Mouse (Mus musculus): ENCODE data around the gene Man1c1. TPM values are rescaled to one million over a fixed set of nuclear protein-coding genes. Genes with fewer than 3 reads are reported as not detected.
A peak's percentile ranks its signal among the peaks of the same experiment; 100 is the strongest.

The Man1c1 gene
- polyA plus RNA-seq, 1 experiment from 2014 or later = 4.1 TPM

- no peaks in the 10 kb centered on the region for H3K36me3 ChIP-seq
- H3K9me3 ChIP-seq = no peaks in the 10 kb centered on the region
- H3K27ac ChIP-seq = no peak overlapping the region
- 77% methylated on average over 5 of the region's 5 CpGs for WGBS
- peaks cover 54% of the 10 kb centered on the region for H3K4me1 ChIP-seq (replicated peaks)
- no peaks in the 10 kb centered on the region; the same call in 1 of the 2 replicates for H3K27me3 ChIP-seq (ENCODE audit: insufficient read depth, poor library complexity, severe bottlenecking)
- H3K4me3 ChIP-seq = no peak overlapping the region
- DNase-seq (ENCODE audit: low spot score) = no peak
Observed at GRCm38 (mm10) chr4:134638111-134638550, 66.0 kb downstream of the Man1c1 start.

- WGBS = 50% methylated on average over 8 of the region's 8 CpGs
- DNase-seq (ENCODE audit: low spot score) = no peak
- H3K27ac ChIP-seq = peak overlapping the region; percentile 45
- H3K36me3 ChIP-seq = no peaks in the 10 kb centered on the region
- H3K9me3 ChIP-seq = no peaks in the 10 kb centered on the region
- peaks cover 63% of the 10 kb centered on the region for H3K4me1 ChIP-seq (replicated peaks)
- no peaks in the 10 kb centered on the region; the same call in 1 of the 2 replicates for H3K27me3 ChIP-seq (ENCODE audit: insufficient read depth, poor library complexity, severe bottlenecking)
- no peak overlapping the region for H3K4me3 ChIP-seq
Observed at GRCm38 (mm10) chr4:134636406-134636805, 67.7 kb downstream of the Man1c1 start.

- no peaks in the 10 kb centered on the region; the same call in 1 of the 2 replicates for H3K27me3 ChIP-seq (ENCODE audit: insufficient read depth, poor library complexity, severe bottlenecking)
- peak; percentile 34 for DNase-seq (ENCODE audit: low spot score)
- H3K27ac ChIP-seq = peak overlapping the region; percentile 37
- H3K4me1 ChIP-seq (replicated peaks) = peaks cover 64% of the 10 kb centered on the region
- no peak overlapping the region for H3K4me3 ChIP-seq
- no peaks in the 10 kb centered on the region for H3K36me3 ChIP-seq
- 73% methylated on average over 13 of the region's 13 CpGs for WGBS
- no peaks in the 10 kb centered on the region for H3K9me3 ChIP-seq
Observed at GRCm38 (mm10) chr4:134634001-134634400, 70.1 kb downstream of the Man1c1 start.

GRCm38 (mm10) chr4:134632131-134632711 lies 71.9 kb downstream of the Man1c1 start:
- Histone ChIP-seq H3K27me3 (ENCODE audit: insufficient read depth, poor library complexity, severe bottlenecking) (peaks cover under 1% of the 10 kb centered on the region; the same call in 1 of the 2 replicates), H3K4me3 (no peak overlapping the region), H3K36me3 (no peaks in the 10 kb centered on the region), H3K27ac (peak overlapping the region; percentile 85), H3K4me1 (replicated peaks) (peaks cover 74% of the 10 kb centered on the region), H3K9me3 (no peaks in the 10 kb centered on the region)
- DNase-seq (ENCODE audit: low spot score) = peak; percentile 50
- WGBS = 25% methylated on average over 13 of the region's 13 CpGs

GRCm38 (mm10) chr4:134631471-134632130 lies 72.5 kb downstream of the Man1c1 start:
- H3K4me3 ChIP-seq = no peak overlapping the region
- 35% methylated on average over 14 of the region's 14 CpGs for WGBS
- H3K4me1 ChIP-seq (replicated peaks) = peaks cover 68% of the 10 kb centered on the region
- peak overlapping the region; percentile 85 for H3K27ac ChIP-seq
- peaks cover 5% of the 10 kb centered on the region; the same call in 1 of the 2 replicates for H3K27me3 ChIP-seq (ENCODE audit: insufficient read depth, poor library complexity, severe bottlenecking)
- DNase-seq (ENCODE audit: low spot score) = peak; percentile 47
- no peaks in the 10 kb centered on the region for H3K36me3 ChIP-seq
- H3K9me3 ChIP-seq = no peaks in the 10 kb centered on the region

- 78% methylated on average over 10 of the region's 10 CpGs for WGBS
- DNase-seq (ENCODE audit: low spot score) = no peak
- H3K4me3 ChIP-seq = no peak overlapping the region
- no peaks in the 10 kb centered on the region for H3K9me3 ChIP-seq
- peak overlapping the region; percentile 69 for H3K27ac ChIP-seq
- no peaks in the 10 kb centered on the region for H3K36me3 ChIP-seq
- H3K27me3 ChIP-seq (ENCODE audit: insufficient read depth, poor library complexity, severe bottlenecking) = peaks cover 5% of the 10 kb centered on the region; the same call in 1 of the 2 replicates
- peaks cover 50% of the 10 kb centered on the region for H3K4me1 ChIP-seq (replicated peaks)
Observed at GRCm38 (mm10) chr4:134628575-134629384, 75.3 kb downstream of the Man1c1 start.

- H3K9me3 ChIP-seq = no peaks in the 10 kb centered on the region
- no peak for DNase-seq (ENCODE audit: low spot score)
- peaks cover 43% of the 10 kb centered on the region for H3K4me1 ChIP-seq (replicated peaks)
- no peak overlapping the region for H3K4me3 ChIP-seq
- 84% methylated on average over 7 of the region's 7 CpGs for WGBS
- H3K36me3 ChIP-seq = no peaks in the 10 kb centered on the region
- H3K27ac ChIP-seq = 0 out of 2 replicates have a peak overlapping the region, but pooled peaks have one; percentile 40
- H3K27me3 ChIP-seq (ENCODE audit: insufficient read depth, poor library complexity, severe bottlenecking) = 0 out of 2 replicates have a peak, but pooled peaks cover 5% of the 10 kb centered on the region
Observed at GRCm38 (mm10) chr4:134628058-134628457, 76.0 kb downstream of the Man1c1 start.

- Histone ChIP-seq H3K9me3 (no peaks in the 10 kb centered on the region), H3K27ac (no peak overlapping the region), H3K27me3 (ENCODE audit: insufficient read depth, poor library complexity, severe bottlenecking) (0 out of 2 replicates have a peak, but pooled peaks cover 5% of the 10 kb centered on the region), H3K4me3 (no peak overlapping the region), H3K36me3 (no peaks in the 10 kb centered on the region), H3K4me1 (replicated peaks) (peaks cover 31% of the 10 kb centered on the region)
- no peak for DNase-seq (ENCODE audit: low spot score)
- WGBS = 77% methylated on average over 2 of the region's 2 CpGs
Observed at GRCm38 (mm10) chr4:134626883-134627282, 77.2 kb downstream of the Man1c1 start.

- no peak overlapping the region for H3K4me3 ChIP-seq
- H3K4me1 ChIP-seq (replicated peaks) = peaks cover 26% of the 10 kb centered on the region
- no peaks in the 10 kb centered on the region for H3K36me3 ChIP-seq
- DNase-seq (ENCODE audit: low spot score) = no peak
- WGBS = 80% methylated on average over 4 of the region's 4 CpGs
- H3K9me3 ChIP-seq = no peaks in the 10 kb centered on the region
- no peak overlapping the region for H3K27ac ChIP-seq
- H3K27me3 ChIP-seq (ENCODE audit: insufficient read depth, poor library complexity, severe bottlenecking) = 0 out of 2 replicates have a peak, but pooled peaks cover 8% of the 10 kb centered on the region
Observed at GRCm38 (mm10) chr4:134626350-134626749, 77.7 kb downstream of the Man1c1 start.

- no peak for DNase-seq (ENCODE audit: low spot score)
- Histone ChIP-seq H3K9me3 (no peaks in the 10 kb centered on the region), H3K4me3 (no peak overlapping the region), H3K27me3 (ENCODE audit: insufficient read depth, poor library complexity, severe bottlenecking) (0 out of 2 replicates have a peak, but pooled peaks cover 11% of the 10 kb centered on the region), H3K36me3 (no peaks in the 10 kb centered on the region), H3K4me1 (replicated peaks) (peaks cover 30% of the 10 kb centered on the region), H3K27ac (peak overlapping the region; percentile 36; the same call in 1 of the 2 replicates)
- WGBS = 74% methylated on average over 14 of the region's 14 CpGs
Observed at GRCm38 (mm10) chr4:134624109-134624862, 79.8 kb downstream of the Man1c1 start.

- H3K4me1 ChIP-seq (replicated peaks) = peaks cover 41% of the 10 kb centered on the region
- 0 out of 2 replicates have a peak, but pooled peaks cover 6% of the 10 kb centered on the region for H3K27me3 ChIP-seq (ENCODE audit: insufficient read depth, poor library complexity, severe bottlenecking)
- H3K4me3 ChIP-seq = no peak overlapping the region
- DNase-seq (ENCODE audit: low spot score) = no peak
- WGBS = 85% methylated on average over 9 of the region's 9 CpGs
- no peaks in the 10 kb centered on the region for H3K36me3 ChIP-seq
- no peaks in the 10 kb centered on the region for H3K9me3 ChIP-seq
- H3K27ac ChIP-seq = no peak overlapping the region
Observed at GRCm38 (mm10) chr4:134621695-134622094, 82.4 kb downstream of the Man1c1 start.

- WGBS = 89% methylated on average over 8 of the region's 8 CpGs
Observed at GRCm38 (mm10) chr4:134620246-134620645, 83.8 kb downstream of the Man1c1 start.

More at GRCm38 (mm10) chr4:134620246-134620645, 83.8 kb downstream of the Man1c1 start:
- Histone ChIP-seq H3K4me1 (replicated peaks) (peaks cover 54% of the 10 kb centered on the region), H3K27ac (peak overlapping the region; percentile 73; the same call in 1 of the 2 replicates), H3K36me3 (no peaks in the 10 kb centered on the region), H3K27me3 (ENCODE audit: insufficient read depth, poor library complexity, severe bottlenecking) (0 out of 2 replicates have a peak, but pooled peaks cover 6% of the 10 kb centered on the region), H3K4me3 (no peak overlapping the region), H3K9me3 (no peaks in the 10 kb centered on the region)
- no peak for DNase-seq (ENCODE audit: low spot score)

Data from hindbrain, embryonic 10.5 days (tissue).